Mouse (Mus musculus): ENCODE measurements around the gene Ntm. TPM values are rescaled to one million over a fixed set of nuclear protein-coding genes. Genes with fewer than 3 reads are reported as not detected.

The Ntm gene
- polyA plus RNA-seq, 1 experiment from 2014 or later: not detected

DNA sequence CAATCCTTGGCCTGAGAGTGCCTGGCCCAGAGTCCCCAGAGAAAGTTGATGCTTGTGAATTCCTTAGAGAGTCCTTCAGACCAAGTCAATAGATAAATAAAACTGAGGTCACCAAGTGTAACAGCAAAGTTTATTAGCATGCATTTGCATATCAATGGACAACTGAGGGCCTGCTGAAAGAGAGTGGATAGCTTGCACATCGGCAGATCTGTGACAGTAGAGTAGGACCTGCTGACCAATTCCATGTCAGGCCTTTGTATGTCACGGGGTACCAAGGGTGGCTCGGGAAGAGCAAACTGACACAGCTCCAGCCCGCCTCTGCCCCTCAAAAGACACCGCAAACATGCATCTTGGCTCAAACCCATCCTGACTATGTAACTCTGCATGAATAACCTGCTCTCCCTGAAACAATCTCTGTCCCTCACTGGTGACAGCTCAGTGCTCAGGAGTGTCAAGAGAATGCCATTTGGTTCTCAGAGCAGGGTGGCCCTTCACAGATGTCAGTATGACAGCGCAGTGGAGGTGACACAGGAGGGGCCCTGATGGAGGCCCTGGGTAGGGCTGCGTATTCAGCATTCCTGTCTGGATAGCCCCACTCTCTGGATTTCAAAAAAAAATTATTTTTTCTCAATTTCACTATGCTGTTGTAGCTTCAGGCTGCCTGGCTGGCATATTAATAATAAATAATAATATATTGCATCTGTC, 305.0 kb downstream of the Ntm start:
- Histone ChIP-seq H3K27ac (no peak overlapping the region), H3K79me2 (ENCODE audit: inconsistent target) (no peaks in the 10 kb centered on the region), H3K4me3 (ENCODE audit: inconsistent target) (no peak overlapping the region), H3K36me3 (ENCODE audit: inconsistent target) (no peaks in the 10 kb centered on the region)
- 89% methylated on average over 7 of the region's 7 CpGs for WGBS (ENCODE audit: missing documents)

DNA sequence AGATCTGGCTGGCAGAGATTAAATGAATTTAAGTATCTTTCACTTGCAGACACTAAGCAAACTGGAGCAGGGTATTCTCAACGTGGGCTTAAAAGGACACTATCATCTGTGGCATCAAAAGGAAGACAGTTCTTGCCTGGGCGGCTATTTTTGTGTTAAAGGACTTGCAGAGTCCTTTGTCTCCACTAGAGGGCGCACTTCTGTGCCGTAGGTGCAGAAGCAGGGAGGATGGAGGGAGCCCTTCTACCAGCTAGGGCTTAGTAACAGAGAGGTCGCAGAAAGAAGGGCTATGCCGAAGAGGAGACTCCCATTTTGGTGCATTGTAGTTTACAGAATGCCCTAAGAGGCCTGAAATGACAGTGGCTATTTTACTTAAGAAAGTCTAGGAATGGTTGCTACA, 308.1 kb downstream of the Ntm start:
- Histone ChIP-seq H3K27ac (no peak overlapping the region), H3K36me3 (ENCODE audit: inconsistent target) (no peaks in the 10 kb centered on the region), H3K4me3 (ENCODE audit: inconsistent target) (no peak overlapping the region), H3K79me2 (ENCODE audit: inconsistent target) (no peaks in the 10 kb centered on the region)
- 5% methylated on average over 6 of the region's 6 CpGs for WGBS (ENCODE audit: missing documents)

DNA sequence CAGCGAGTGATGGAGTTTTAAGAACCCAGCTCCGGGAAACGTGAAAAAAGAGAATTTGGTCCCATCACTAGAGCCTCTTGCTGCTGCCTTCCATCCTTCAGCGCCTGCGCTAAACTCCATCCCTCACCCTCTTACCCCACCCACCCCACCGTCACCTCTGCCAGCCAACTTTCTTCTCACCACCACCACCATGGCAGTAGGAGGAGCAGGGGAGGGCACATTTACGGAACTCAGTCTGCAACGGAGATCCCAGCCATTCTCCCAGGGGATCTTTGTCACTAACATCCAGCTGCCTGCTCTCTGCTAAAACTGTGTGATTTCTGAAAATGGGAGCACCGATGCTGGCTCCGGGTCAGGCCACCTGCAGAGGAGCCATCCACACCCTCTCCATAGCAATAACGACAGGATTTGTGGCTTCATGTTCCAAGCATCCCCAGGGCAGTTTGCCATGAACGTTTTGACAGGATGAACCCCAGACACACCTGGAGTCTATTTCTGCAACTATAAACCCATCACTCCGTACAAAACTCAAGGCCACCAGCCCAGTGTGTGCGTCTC, 309.2 kb downstream of the Ntm start:
- Histone ChIP-seq H3K4me3 (ENCODE audit: inconsistent target) (no peak overlapping the region), H3K79me2 (ENCODE audit: inconsistent target) (no peaks in the 10 kb centered on the region), H3K27ac (no peak overlapping the region), H3K36me3 (ENCODE audit: inconsistent target) (no peaks in the 10 kb centered on the region)
- 74% methylated on average over 14 of the region's 14 CpGs for WGBS (ENCODE audit: missing documents)

DNA sequence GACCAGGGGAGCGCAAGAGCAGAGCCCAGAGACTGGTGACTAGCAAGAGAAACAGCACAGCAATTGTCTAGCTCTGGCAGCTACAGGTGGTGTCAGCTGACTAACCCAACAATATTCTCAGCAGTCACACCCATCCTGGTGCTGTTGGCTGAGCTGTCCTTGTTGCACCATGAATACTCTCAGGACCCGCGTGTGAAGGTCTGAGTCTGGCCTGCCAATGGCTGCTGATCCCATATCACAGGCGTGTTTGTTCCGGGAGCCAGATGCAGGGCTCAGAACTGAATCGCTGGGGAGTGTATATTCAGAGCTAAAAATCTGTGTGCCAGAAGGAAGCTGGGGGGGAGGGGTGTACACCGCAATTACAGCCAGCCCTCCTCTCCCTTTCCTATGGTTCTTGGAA, 310.1 kb downstream of the Ntm start:
- Histone ChIP-seq H3K79me2 (ENCODE audit: inconsistent target) (no peaks in the 10 kb centered on the region), H3K36me3 (ENCODE audit: inconsistent target) (no peaks in the 10 kb centered on the region), H3K4me3 (ENCODE audit: inconsistent target) (no peak overlapping the region), H3K27ac (no peak overlapping the region)
- 92% methylated on average over 7 of the region's 7 CpGs for WGBS (ENCODE audit: missing documents)

DNA sequence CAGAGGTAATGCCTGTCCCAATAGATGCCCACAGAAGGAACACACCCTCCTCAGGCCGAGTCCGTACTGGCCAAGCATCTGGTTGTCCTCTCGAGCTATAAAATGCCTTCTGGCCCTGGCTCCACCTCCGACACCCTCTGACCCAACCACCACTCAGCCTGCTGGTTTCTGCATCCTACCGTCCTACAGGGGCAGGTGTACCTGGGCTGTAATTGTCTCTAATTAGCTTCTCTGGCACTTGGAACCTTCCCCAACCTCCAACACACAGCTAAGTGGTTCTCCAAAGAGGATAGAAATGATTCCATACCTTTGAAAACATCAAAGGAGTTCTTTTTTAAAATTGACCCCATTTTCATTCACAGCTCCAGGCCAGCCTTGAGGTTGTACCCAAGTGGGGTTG, 311.1 kb downstream of the Ntm start:
- 88% methylated on average over 5 of the region's 5 CpGs for WGBS (ENCODE audit: missing documents)
- Histone ChIP-seq H3K36me3 (ENCODE audit: inconsistent target) (no peaks in the 10 kb centered on the region), H3K79me2 (ENCODE audit: inconsistent target) (no peaks in the 10 kb centered on the region)

DNA sequence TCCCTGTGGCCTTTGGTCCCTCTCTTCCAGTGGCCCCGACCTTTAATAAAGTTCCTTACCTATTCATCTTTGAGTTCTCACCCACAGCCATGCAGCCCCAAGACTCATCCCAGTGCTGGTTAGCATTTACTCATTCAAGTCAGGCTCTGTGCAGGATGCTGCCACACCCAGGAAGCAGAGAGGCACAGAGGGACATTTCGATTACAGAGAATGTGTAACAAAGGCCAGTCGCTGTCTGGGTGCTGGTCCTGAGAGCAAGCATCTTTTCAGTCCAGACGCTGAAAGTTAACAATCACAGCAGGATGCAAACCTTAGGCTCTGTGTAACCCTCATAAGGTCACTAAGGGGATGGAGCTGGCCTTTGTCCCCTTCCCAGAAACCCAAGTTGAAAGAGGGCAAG, 311.7 kb downstream of the Ntm start:
- no peaks in the 10 kb centered on the region for H3K79me2 ChIP-seq (ENCODE audit: inconsistent target)
- H3K36me3 ChIP-seq (ENCODE audit: inconsistent target): no peaks in the 10 kb centered on the region
- no peak overlapping the region for H3K27ac ChIP-seq
- H3K4me3 ChIP-seq (ENCODE audit: inconsistent target): no peak overlapping the region
- 81% methylated on average over 4 of the region's 4 CpGs for WGBS (ENCODE audit: missing documents)

More for the DNA sequence above, 311.1 kb downstream of the Ntm start:
- no peak overlapping the region for H3K4me3 ChIP-seq (ENCODE audit: inconsistent target)
- no peak overlapping the region for H3K27ac ChIP-seq

DNA sequence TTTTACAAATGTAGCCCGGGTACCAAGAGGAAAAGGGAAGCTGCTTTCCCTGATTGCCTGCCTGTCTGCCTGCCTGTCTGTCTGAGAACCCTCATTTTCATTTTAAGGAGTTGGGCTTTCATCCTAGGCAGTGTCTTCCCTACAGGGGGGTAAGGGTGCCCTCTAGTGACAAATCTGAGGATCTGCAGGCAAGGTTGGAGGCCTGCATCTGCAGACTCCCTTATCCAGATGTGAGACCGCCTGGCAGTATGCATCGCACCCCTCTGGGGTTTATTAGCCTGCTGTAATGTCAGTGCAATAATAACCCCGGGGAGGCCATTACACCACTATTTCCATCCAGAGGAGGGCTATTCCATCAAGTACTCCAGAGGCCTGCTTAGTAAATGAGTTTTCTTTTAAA, 312.3 kb downstream of the Ntm start:
- no peaks in the 10 kb centered on the region for H3K36me3 ChIP-seq (ENCODE audit: inconsistent target)
- no peak overlapping the region for H3K27ac ChIP-seq
- no peak overlapping the region for H3K4me3 ChIP-seq (ENCODE audit: inconsistent target)
- 29% methylated on average over 4 of the region's 4 CpGs for WGBS (ENCODE audit: missing documents)
- H3K79me2 ChIP-seq (ENCODE audit: inconsistent target): no peaks in the 10 kb centered on the region

DNA sequence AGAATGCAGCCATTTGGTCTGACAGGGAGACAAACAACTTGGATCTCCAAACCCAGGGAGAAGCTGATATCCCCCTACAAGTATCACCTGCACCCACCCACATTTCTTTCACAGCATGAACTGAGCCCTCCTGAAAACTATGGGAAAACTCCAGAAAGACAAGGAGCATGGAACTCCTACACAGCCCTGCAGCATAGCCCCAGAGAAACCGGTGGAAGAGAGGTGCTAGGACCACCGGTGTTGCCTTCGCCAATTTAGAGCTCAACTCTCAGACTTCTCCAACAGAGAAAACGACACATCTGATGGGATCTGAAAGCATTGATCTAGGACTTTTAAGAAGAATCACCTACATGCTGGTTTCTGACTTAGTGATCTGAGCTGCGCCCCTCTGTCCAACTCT, 312.7 kb downstream of the Ntm start:
- Histone ChIP-seq H3K4me3 (ENCODE audit: inconsistent target) (no peak overlapping the region), H3K36me3 (ENCODE audit: inconsistent target) (no peaks in the 10 kb centered on the region), H3K27ac (no peak overlapping the region), H3K79me2 (ENCODE audit: inconsistent target) (no peaks in the 10 kb centered on the region)
- WGBS (ENCODE audit: missing documents): 77% methylated on average over 5 of the region's 5 CpGs

DNA sequence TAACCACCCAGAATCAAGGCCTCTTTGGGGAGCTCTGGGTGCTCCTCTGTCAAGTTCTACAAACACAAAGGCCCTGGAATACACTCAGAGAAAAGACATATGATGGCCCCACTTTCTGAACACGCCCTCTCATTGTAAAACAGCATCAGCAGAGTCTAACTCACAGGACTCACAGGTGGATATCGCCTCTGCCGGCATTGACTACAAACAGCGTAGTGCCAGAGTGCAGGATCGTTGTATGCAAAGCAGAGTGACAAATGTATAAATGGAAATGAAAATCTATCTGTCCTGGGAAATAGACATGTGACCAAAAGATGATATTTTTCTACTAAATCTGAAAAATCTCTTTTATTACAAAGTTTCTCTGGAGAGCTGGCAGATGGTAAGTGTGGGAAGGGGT, 314.7 kb downstream of the Ntm start:
- H3K27ac ChIP-seq: no peak overlapping the region
- no peak overlapping the region for H3K4me3 ChIP-seq (ENCODE audit: inconsistent target)
- WGBS (ENCODE audit: missing documents): 93% methylated on average over 5 of the region's 5 CpGs
- H3K36me3 ChIP-seq (ENCODE audit: inconsistent target): no peaks in the 10 kb centered on the region
- no peaks in the 10 kb centered on the region for H3K79me2 ChIP-seq (ENCODE audit: inconsistent target)

DNA sequence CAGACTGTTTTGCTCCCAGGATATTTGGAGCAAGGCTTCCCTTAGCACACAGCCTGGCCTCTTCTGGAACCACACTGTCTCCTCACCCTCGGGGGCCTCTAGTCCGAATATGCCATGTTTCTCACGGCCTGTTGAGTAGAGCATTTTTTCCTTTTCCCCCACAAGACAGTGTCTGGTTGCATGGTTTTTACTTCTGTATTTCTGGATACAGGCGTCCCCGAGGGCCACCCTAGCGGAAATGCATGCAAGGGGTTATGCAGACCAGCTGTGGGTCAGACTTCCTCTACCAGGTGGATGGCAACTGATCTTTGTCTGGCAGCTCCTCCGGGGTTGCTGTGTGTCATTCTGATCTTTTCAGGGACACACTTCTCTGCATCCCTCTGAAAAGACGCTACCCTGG, 315.2 kb downstream of the Ntm start:
- no peak overlapping the region for H3K4me3 ChIP-seq (ENCODE audit: inconsistent target)
- no peaks in the 10 kb centered on the region for H3K36me3 ChIP-seq (ENCODE audit: inconsistent target)
- 23% methylated on average over 8 of the region's 8 CpGs for WGBS (ENCODE audit: missing documents)
- no peaks in the 10 kb centered on the region for H3K79me2 ChIP-seq (ENCODE audit: inconsistent target)
- H3K27ac ChIP-seq: no peak overlapping the region

DNA sequence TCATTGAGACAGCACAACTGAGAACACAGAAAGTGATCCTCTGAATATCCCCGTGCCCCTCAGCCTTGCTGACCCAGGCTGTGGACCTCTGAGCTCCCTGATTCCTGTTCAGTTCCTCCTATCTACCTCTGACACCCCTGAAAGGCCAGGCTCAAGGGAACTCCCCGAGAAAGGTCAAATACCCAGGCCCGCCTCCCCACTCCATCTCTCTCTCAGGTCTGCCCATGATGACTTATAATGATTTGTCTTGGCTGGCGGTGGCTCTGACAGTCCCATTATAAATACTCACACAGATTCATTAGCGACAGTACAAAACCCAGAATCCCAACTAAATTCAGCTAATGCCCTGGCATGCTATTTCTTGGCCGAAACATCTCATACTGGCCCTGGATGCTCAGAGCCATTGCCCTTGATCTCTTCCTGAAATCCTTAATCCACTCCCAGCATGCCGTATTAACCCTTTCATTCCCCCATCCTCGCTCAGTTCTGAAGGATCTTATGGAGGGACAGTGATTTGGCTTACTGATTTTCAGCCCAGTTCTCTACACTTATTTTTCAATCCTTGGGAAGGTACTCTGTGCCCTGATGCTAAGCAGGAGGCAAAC, 317.0 kb downstream of the Ntm start:
- 85% methylated on average over 8 of the region's 8 CpGs for WGBS (ENCODE audit: missing documents)
- H3K4me3 ChIP-seq (ENCODE audit: inconsistent target): no peak overlapping the region
- no peaks in the 10 kb centered on the region for H3K79me2 ChIP-seq (ENCODE audit: inconsistent target)
- no peaks in the 10 kb centered on the region for H3K36me3 ChIP-seq (ENCODE audit: inconsistent target)
- H3K27ac ChIP-seq: no peak overlapping the region

DNA sequence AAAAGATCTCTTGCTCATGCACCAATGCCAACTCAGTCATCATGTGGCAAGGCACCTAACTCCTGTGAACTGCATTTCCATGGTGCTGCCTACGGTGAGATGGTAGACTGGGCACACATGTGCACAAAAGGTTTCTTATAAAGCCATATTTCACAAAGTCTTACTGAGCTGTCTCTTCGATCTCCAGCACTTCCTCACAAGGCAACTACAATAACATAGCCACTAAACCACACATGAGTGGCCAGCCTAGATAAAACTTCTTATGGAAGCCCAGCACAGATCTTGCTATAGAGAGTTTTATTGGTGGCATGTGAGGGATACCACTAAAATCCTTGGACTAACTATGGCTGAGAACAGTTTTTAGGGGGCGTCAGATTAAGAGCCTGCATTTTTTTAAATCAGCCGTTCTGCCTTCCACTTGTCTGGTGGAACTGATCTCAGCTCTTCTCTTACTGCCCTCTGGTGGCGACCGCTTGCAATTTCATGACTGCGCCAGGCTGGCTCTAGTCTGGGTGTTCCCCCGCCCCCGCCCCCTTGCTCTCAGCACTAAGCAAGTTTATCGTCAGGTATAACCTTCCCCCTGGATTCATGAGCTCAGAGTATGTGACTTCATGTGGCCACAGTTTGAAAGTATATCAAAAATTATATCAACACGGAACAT, 319.8 kb downstream of the Ntm start:
- Histone ChIP-seq H3K79me2 (ENCODE audit: inconsistent target) (no peaks in the 10 kb centered on the region), H3K4me3 (ENCODE audit: inconsistent target) (no peak overlapping the region)
- 13% methylated on average over 11 of the region's 11 CpGs for WGBS (ENCODE audit: missing documents)

DNA sequence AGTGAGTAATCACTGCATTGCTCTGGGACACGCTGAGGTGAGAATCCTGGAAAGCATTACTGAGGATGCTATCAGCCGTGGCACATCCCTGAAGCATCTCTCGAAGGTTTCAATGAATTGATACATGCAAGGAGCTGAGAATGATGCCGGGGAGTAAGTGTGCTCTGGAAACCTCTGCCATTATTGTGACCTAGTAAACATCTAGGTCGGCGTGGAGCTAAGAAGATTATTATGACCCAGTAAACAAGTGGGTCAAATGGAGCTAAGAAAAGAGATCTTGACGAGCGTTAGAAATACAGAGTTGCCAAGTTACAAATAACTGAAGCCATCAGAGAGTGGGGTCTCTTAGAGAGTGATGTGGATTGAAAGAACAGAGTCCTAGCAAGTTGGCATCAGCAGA, 325.6 kb downstream of the Ntm start:
- 95% methylated on average over 8 of the region's 8 CpGs for WGBS (ENCODE audit: missing documents)
- no peaks in the 10 kb centered on the region for H3K36me3 ChIP-seq (ENCODE audit: inconsistent target)
- H3K4me3 ChIP-seq (ENCODE audit: inconsistent target): no peak overlapping the region
- no peaks in the 10 kb centered on the region for H3K79me2 ChIP-seq (ENCODE audit: inconsistent target)
- no peak overlapping the region for H3K27ac ChIP-seq

More for the DNA sequence above, 319.8 kb downstream of the Ntm start:
- no peaks in the 10 kb centered on the region for H3K36me3 ChIP-seq (ENCODE audit: inconsistent target)
- H3K27ac ChIP-seq: no peak overlapping the region

DNA sequence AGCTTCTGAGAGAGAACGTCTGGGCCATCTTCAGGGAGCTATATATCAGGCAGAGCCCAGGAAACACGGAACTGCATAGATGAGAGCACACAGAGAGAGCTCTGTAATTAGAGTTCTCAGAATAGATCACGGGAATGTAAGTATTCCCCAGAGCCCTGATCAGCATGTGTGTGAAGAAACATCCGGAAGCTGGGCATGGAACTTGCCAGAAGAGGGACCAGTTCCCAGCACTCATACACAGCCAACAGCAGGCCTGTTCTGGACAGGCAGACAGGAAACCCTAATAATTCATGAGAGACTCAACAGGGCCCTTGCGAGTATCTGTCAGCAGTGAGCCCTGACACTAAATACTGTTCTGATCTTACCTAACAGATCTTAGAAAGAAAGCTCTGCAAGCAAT, 345.8 kb downstream of the Ntm start:
- Histone ChIP-seq H3K4me3 (ENCODE audit: inconsistent target) (no peak overlapping the region), H3K27ac (no peak overlapping the region), H3K36me3 (ENCODE audit: inconsistent target) (no peaks in the 10 kb centered on the region), H3K79me2 (ENCODE audit: inconsistent target) (no peaks in the 10 kb centered on the region)
- WGBS (ENCODE audit: missing documents): 76% methylated on average over 5 of the region's 5 CpGs

DNA sequence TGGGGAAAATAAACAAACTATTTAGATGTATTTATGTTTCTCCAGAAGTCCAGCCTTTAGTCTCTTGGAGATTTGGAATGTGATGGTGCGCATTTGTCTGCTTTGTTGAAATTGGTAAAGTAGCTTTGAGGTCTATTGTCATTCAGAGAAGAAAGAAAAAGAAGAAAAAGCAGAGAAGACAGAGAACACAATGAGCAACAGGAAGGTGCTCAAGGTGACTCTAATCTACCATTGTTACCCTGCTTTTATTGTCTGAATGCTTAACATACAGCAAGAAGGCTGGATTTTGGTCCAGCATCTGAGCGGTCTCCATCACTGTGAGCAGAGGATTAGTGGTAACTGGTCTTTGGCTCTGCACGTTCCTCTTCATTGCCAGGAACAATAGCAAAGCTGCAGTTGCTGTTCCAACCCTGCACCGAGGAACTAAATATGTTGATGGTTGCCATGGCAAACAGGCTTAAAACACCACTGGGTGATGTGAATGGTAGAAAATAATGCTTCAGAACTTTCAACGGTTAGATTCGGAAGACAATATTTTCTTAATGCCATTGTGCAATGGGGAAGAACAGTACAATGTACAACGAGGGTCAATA, 350.8 kb downstream of the Ntm start:
- H3K4me3 ChIP-seq (ENCODE audit: inconsistent target): no peak overlapping the region
- no peaks in the 10 kb centered on the region for H3K36me3 ChIP-seq (ENCODE audit: inconsistent target)
- H3K27ac ChIP-seq: no peak overlapping the region
- no peaks in the 10 kb centered on the region for H3K79me2 ChIP-seq (ENCODE audit: inconsistent target)
- 84% methylated on average over 7 of the region's 7 CpGs for WGBS (ENCODE audit: missing documents)
